Mouse (Mus musculus): ENCODE results near the gene Neurl1a.
A peak's percentile ranks its signal among the peaks of the same experiment; 100 is the strongest.

Neurl1a gene

DNA sequence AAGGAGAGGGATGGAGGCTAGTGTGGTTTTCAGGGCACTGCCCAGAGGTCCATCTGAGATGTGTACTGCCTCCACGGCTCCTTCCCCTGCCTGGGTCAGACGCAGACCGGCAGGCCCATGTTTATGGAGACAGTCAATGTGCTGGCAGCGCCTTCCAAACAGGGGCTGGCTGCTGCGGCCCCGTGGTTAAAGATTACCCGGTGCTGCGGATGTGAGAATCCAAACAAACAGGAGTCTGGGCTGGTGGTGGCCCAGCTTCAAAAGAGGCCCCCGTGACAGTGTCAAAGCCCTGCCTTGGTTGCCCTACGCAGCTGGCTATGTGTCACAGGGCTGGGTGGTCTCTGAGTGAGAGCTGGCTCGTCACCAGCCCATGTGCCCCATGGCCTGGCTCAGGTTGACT lies 69.2 kb downstream of the Neurl1a start:
- DNase-seq (ENCODE audit: low spot score in 2 of 2), result no peak

DNA sequence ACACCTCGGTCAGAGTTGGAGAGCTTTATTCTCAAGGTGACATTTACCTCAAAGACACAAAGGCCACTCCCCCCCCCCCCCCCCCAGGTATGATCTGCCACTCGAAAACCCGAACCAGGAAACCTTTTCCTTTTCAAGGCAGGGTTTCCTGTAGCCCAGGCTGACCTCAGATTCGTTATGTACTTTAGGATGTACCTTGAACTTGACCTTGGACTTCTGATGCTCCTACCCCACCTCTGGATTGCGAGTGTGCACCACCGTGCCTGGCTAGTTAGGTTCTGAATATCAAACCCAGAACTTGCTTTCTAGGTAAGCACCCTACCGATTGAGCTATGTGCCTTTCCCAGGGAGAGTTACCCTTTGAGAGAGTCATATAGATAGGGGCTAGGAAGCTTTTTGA lies 69.7 kb downstream of the Neurl1a start:
- DNase-seq (ENCODE audit: low spot score in 2 of 2), result no peak

DNA sequence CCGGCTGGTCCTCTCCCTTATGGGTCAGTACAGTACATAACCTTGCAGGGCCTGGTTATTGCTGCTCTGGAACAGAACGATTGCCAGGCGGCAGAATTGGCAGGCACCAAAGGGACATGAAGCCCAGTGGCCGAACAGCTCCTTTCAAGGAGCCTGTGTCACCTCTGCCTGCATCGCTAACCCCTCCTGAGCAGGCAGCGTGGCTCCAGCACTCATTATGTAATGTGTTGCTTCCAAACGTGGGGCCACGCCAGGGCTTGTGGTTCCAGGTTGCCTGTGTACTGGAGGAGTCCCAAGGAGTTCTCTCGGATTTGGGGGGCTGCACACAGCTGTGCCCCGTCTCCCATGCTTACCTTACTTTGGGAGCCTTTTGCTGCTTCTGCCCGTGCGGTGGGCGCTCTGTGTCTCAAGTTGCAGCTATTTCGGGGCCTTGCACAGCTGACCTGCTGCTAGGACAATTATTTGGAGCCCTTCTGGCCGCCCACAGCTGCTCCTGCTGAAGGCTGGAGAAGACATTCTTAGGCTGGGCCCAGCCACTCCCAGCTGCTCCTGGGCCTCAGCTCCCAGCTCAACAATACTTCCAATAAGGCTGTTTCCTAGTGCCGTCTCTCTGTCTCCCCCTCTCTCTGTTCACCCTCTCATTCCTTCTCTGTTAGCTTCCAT lies 70.4 kb downstream of the Neurl1a start:
- no peak for DNase-seq (ENCODE audit: low spot score in 2 of 2)

GRCm38 (mm10) chr19:47250931-47251330 lies 72.3 kb downstream of the Neurl1a start:
- no peak for DNase-seq (ENCODE audit: low spot score in 2 of 2)

DNA sequence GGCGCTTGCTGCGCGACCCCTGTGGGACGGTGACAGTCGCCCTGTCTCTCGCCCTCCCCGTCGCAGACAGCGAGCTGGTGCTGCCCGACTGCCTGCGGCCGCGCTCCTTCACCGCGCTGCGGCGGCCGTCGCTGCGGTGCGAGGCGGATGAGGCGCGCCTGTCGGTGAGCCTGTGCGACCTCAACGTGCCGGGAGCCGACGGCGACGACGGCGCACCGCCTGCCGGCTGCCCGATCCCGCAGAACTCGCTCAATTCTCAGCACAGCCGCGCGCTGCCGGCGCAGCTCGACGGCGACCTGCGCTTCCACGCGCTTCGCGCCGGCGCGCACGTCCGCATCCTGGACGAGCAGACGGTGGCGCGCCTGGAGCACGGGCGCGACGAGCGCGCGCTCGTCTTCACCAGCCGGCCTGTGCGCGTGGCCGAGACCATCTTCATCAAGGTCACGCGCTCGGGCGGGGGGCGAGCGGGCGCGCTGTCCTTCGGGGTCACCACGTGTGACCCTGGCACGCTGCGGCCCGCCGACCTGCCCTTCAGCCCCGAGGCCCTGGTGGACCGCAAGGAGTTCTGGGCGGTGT lies 74.5 kb downstream of the Neurl1a start:
- DNase-seq (ENCODE audit: low spot score in 2 of 2), result no peak

GRCm38 (mm10) chr19:47255036-47255435 lies 76.4 kb downstream of the Neurl1a start:
- DNase-seq (ENCODE audit: low spot score in 2 of 2), result no peak

DNA sequence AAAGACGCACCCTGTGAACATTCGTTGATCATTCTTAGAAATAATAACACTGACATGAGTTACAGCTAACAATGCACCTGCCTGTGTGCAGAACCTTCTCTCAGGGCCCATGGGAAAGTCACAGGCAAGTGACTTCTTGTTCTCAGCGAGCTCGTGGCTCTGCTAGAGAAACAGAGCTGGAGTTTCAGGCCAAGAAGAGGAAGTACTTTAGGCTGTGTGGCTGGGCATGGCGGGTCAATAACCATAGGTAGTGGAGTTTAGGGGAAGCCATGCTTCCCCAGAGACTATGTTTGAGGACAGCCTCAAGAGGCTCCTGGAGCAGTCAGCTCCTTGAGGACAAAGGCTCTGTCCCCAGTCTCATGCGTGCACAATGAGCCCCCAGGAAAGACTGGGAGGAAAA lies 77.3 kb downstream of the Neurl1a start:
- DNase-seq (ENCODE audit: low spot score in 2 of 2), result peak; percentile 30

GRCm38 (mm10) chr19:47259581-47259980 lies 81.0 kb downstream of the Neurl1a start:
- peak in 1 of 2 experiments; percentile 19 for DNase-seq (ENCODE audit: low spot score in 2 of 2)

DNA sequence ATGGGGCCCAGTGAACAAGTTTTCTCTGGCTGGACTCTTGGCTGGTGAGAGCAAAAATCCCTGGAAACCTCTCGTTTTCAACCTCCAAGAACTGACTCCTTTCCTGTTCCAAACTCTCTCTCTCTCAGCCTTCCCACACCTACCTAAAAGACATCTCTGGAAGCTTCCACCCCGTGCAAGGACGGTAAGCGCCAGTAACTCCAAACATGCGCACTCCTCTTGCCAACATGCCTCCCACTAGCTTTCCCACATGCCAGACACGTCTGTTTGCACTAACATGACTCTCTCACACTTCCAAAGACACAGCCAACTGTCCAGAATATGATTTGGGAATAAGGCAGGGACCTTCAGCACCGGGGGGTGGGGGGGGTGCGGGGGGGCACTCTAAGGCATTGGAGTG lies 82.6 kb downstream of the Neurl1a start:
- DNase-seq (ENCODE audit: low spot score in 2 of 2), result no peak

GRCm38 (mm10) chr19:47263621-47264020 lies 85.0 kb downstream of the Neurl1a start:
- peak in 1 of 2 experiments; percentile 18 for DNase-seq (ENCODE audit: low spot score in 2 of 2)

- no peak for DNase-seq (ENCODE audit: low spot score in 2 of 2)
Measured at GRCm38 (mm10) chr19:47264322-47265092, 85.9 kb downstream of the Neurl1a start.

- no peak for DNase-seq (ENCODE audit: low spot score in 2 of 2)
Measured at GRCm38 (mm10) chr19:47266070-47266801, 87.6 kb downstream of the Neurl1a start.

DNA sequence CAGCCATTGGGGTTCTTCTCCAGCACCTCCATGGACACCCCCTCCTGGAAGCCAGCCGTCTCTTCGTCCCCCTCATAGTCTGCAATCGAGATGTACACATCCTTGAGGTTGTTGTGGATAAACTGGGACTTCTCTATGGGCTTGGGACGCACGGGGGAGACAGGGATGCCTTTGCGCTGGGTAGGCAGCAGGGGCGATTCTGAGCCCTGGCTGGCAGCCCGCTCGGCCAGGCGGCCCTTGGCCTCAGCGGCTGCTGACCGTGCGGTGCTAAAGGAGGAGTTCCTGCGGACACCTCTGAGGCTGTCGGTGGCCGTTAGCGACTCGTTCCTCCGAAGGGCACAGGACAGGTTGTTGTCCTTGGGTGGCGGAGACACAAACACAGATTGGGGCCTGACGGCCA lies 88.4 kb downstream of the Neurl1a start:
- DNase-seq (ENCODE audit: low spot score in 2 of 2), result no peak

DNA sequence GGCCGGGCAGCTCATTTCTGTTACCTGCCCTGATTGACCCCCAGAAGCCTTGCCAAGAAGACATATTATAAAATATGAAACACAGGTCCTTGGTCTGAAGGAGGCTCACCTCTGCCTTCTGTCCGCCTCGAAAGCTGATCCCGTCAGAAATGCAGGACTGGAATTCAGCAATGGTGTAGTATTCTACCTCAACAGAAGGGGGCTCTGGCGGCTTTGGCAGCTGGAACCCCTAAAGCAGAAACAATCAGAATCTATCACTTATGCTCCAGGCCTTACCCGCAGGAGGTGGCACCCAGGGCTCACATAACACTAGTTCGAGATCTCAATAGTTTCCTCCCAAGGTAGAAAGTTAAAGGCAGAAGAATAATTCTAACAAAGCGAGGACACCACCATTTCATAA lies 91.1 kb downstream of the Neurl1a start:
- no peak for DNase-seq (ENCODE audit: low spot score in 2 of 2)

DNA sequence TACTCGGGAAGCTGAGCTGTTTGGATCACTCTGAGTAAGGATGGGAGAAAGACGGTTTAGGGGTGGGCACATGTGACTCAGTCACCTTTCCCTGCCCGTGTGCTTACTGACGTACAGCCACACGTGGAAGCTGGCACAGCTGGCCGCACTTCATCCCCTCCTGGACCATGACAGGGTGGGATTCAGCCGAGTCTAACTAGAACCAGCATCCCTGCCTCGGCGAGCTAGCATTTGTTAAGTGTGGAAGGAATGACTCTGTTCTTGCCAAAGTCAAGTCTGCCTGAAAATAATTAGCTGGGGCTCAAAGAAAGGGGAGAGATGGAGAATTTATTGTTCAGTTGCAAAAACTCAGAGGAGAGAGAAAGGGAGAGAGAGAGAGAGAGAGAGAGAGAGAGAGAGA lies 91.9 kb downstream of the Neurl1a start:
- no peak for DNase-seq (ENCODE audit: low spot score in 2 of 2)

GRCm38 (mm10) chr19:47276730-47277129 lies 98.1 kb downstream of the Neurl1a start:
- DNase-seq (ENCODE audit: low spot score in 2 of 2), result no peak

GRCm38 (mm10) chr19:47279372-47279771 lies 100.8 kb downstream of the Neurl1a start:
- DNase-seq (ENCODE audit: low spot score in 2 of 2), result no peak

DNA sequence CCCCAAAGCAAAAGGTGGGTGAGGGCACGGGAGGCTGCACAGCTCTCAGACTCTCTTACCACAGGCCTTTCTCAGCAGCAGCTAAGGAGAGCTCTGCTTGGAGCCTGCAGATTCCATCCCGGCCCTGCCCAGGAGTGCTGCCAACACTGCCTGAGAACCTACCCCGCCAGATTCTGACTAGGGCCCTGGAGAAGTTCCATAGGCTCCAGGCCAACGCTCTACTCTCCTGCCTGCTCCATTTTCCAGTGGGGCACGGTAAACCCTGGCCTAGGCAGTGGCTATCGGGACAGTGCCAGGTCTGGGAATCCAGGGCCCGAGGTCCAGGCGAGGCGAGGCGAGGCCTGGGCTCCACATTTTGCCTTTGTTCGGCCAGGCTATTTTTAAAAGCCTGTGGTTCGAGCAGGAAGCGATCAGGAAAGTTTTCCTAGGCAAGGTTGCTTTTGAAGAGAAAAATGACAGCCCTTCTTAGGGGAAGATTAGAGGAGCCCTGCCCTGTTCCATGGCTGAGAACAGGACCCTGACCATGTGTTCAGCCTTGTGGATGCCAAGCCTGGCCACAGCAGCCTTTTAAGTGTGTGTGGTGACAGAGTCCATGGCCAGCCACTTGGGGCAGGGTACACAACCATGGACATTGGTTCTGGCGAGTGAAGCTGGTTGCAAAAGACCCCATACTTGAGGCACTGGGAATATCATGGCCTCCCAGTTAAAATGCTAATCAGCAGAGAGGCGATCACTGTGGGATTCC lies 101.3 kb downstream of the Neurl1a start:
- DNase-seq (ENCODE audit: low spot score in 2 of 2), result no peak

DNA sequence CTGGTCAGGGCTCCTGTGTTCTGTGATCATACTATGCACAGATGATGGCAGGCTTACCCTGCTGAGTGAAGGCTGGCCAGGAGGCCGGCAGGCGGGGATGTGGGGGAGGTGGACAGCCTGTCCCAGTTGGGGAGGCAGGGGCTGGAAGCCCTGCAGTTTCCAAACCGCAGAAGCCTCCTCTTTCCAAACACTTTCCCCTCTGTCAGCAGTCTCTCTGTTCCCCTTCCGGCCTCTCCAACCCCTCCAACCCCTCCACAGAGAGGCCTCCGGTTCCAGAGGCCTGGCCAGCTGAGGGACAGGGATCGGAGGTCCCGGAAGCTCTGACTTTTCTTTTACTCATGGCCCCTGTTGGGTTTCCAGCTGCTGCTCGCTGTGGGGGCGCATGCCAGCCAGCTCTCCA lies 102.3 kb downstream of the Neurl1a start:
- DNase-seq (ENCODE audit: low spot score in 2 of 2), result peak; percentile 10 to 19

- no peak for DNase-seq (ENCODE audit: low spot score in 2 of 2)
Measured at GRCm38 (mm10) chr19:47282050-47282454, 103.4 kb downstream of the Neurl1a start.

DNA sequence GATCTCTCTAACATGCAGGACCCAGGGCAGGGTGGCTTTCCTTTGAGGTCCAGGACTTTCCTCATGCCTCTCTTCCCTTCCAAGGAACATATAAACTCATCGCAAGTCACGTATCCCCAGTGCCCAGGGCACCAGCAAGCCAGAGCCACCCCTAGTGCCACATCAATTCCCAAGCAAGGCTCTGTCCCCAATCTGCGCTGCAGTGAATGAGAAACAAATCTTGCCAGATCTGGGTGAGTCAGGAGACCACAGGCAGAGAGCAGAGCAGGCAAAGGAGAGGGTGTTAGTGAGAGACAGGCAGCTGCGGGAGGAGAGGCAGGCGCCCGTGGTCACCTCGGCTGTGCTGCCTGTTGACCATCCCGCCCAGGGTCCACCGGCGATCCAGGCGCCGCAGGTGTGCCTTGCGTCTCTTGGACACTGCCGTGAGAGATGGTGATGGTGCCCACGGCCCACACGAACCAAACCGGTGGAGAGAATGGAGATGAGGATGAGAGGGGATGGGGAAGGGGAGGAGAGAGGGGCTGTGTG lies 104.1 kb downstream of the Neurl1a start:
- no peak for DNase-seq (ENCODE audit: low spot score in 2 of 2)
